Mouse (Mus musculus) olfactory bulb, adult 2 months (tissue): ENCODE measurements at regions not wholly inside any gene's neighbourhood (a gene's known extent, or its start where the extent isn't known, plus 50 kb on each side); places are given as distances from the start of the nearest gene placed in this dataset.

Experiments used
- CTCF ChIP-seq: fragments of 200-500 bp; IDR thresholded peaks from 2 replicates; pipeline ENCODE4 v1.5.1; 2012; ENCODE audit warnings: low read depth, mild to moderate bottlenecking, low read length, moderate library complexity; ENCODE audit not compliant: insufficient read depth
- POLR2A ChIP-seq: fragments of 200-500 bp; IDR thresholded peaks from 2 replicates; pipeline ENCODE4 v1.6.1; 2012; ENCODE audit warnings: mild to moderate bottlenecking, low read depth, low read length, moderate library complexity; ENCODE audit not compliant: insufficient read depth

DNA sequence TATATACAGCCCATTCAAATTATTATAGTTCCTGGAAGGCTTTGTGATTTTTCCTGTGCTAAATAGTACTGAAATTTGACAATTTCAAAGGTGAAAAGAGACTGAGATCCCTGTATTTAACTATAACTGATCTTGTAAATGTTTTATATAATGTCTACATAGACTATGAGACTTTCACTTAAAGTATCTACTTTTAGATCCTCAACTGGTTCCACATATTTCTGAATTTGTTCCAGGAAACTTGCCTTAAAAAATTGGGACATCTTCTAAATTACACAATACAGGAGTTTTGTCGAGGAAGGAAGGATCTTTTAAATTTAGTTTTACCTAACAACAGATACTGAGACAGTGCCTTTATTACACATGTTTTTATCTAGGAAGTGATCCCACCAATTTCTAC lies 4763.4 kb downstream of the 9330182O14Rik start:
- TF ChIP-seq CTCF, result no peak
- no peak for TF ChIP-seq POLR2A
